Mouse (Mus musculus) hindbrain, postnatal 0 days (tissue): ENCODE results near the gene Kif18b. TPM values are rescaled to one million over a fixed set of nuclear protein-coding genes. Genes with fewer than 3 reads are reported as not detected.

Experiments
- ATAC-seq: fragments of 200-750 bp; cut with Nextera tagmentation; 2 replicates; pipeline ENCODE4 v1.8.0; 2017; ENCODE audit warnings: mild to moderate bottlenecking, moderate TSS enrichment, moderate library complexity
- DNase-seq: peaks from one replicate; pipeline ENCODE4 v3.0.0-alpha.2; 2015; ENCODE audit warnings: low spot score
- H3K27ac ChIP-seq: fragments of 300-500 bp; sonication (generic); 2 replicates; pipeline ENCODE4 v1.5.1; 2014; ENCODE audit warnings: mild to moderate bottlenecking
- H3K27me3 ChIP-seq: fragments of 300-500 bp; sonication (generic); 2 replicates; pipeline ENCODE4 v1.6.1; 2014; ENCODE audit warnings: low read length, mixed read lengths; ENCODE audit not compliant: insufficient read depth
- H3K36me3 ChIP-seq: fragments of 300-500 bp; sonication (generic); 2 replicates; pipeline ENCODE4 v1.6.1; 2014; ENCODE audit warnings: low read length, mixed read lengths; ENCODE audit not compliant: insufficient read depth
- H3K4me1 ChIP-seq: fragments of 300-500 bp; sonication (generic); 2 replicates; pipeline ENCODE4 v1.6.1; 2014; ENCODE audit warnings: antibody characterized with exemption, low read length, mixed read lengths; ENCODE audit not compliant: insufficient read depth
- H3K4me2 ChIP-seq: fragments of 300-500 bp; sonication (generic); 2 replicates; pipeline ENCODE4 v1.6.1; 2014; ENCODE audit warnings: low read depth, mild to moderate bottlenecking, low read length, moderate library complexity, mixed read lengths
- H3K4me3 ChIP-seq: fragments of 300-500 bp; sonication (generic); 2 replicates; pipeline ENCODE4 v1.5.1; 2014; ENCODE audit warnings: low read length
- H3K9ac ChIP-seq: fragments of 300-500 bp; sonication (generic); replicated peaks from 2 replicates; pipeline ENCODE4 v1.6.1; 2014; ENCODE audit warnings: mild to moderate bottlenecking, low read length, moderate library complexity, mixed read lengths
- H3K9me3 ChIP-seq: fragments of 300-500 bp; sonication (generic); 2 replicates; pipeline ENCODE4 v1.6.1; 2016; ENCODE audit warnings: low read length, mixed read lengths
- CTCF ChIP-seq: IDR thresholded peaks from 2 replicates; pipeline ENCODE4 v1.5.1; 2016; ENCODE audit warnings: antibody characterized with exemption, control low read depth, low read depth
- WGBS: fragments of 180-500 bp; shearing (Covaris S2); extraction: QIAGEN DNeasy Blood & Tissue Kit; methylation state at CpG from one replicate; pipeline ENCODE4 v1.1.7; 2014; 5-methylcytosine and 5-hydroxymethylcytosine counted together
- polyA plus RNA-seq: library from polyadenylated mRNA; unstranded; fragments of >200 nt; fragmentation: Nextera tagmentation; extraction: Ambion mirVana; gene quantifications from 2 replicates; pipeline ENCODE4 v1.2.1, GENCODE M21; 2015
- total RNA-seq: library from RNA; depleted of rRNA; stranded (reverse); fragments of >200 nt; gene quantifications from 2 replicates; pipeline ENCODE4 v1.2.3, GENCODE M21; 2014; rRNA removed

Gene Kif18b
- total and polyA plus RNA-seq, 2 experiments from 2014 or later: 2.1 to 11.7 TPM

DNA sequence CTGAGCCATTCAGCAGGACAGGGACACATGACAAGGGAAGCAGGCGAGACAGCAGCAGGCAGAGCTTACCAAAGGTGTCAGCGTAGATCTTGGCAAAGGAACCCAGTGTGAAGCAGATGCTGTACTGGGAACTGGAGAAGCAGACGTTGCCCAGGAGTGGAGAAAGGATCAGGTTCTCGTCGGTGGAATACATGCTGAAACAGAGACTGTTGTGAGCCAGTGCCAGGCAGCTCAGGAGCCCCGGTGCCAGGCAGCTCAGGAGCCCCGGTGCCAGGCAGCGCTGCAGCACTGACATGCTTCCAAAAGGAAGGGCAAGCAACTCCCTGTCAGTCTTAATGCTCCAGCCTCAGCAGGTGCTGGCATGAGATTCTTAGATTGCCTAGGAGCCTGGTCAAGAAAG lies 65.0 kb downstream of the Kif18b start:
- Histone ChIP-seq H3K36me3 (peaks cover 35% of the 10 kb centered on the region), H3K4me2 (no peak overlapping the region), H3K27me3 (no peaks in the 10 kb centered on the region), H3K27ac (no peak overlapping the region), H3K4me3 (no peak overlapping the region), H3K9me3 (no peaks in the 10 kb centered on the region), H3K4me1 (no peaks in the 10 kb centered on the region), H3K9ac (no peak overlapping the region)
- DNase-seq (peak; percentile 57), ATAC-seq (peak; percentile 59; the same call in 1 of the 2 replicates)
- 57% methylated on average over 8 of the region's 8 CpGs for WGBS
- TF ChIP-seq CTCF: no peak

DNA sequence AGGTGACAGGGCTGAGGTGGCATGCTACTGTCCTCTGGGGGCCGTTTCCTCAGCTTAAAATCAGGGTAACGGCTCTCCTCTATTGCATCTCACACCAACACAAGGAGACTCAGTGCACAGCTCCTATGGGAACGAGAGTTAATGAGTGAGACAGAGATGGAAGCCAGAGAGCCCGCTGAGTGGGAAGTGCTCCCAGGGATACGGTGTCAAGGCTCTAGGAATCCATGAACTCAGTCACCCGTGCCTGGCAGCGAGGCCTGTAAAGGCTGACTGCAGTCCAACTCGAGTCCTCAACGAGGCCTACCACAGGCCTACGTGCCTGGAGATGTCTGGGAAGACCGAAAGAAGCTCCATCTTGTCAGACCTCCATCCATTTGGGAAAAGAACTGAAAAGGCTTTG lies 66.0 kb downstream of the Kif18b start:
- no peak overlapping the region for H3K27ac ChIP-seq
- no peak overlapping the region for H3K9ac ChIP-seq
- 57% methylated on average over 11 of the region's 11 CpGs for WGBS
- DNase-seq: peak; percentile 70
- no peaks in the 10 kb centered on the region for H3K27me3 ChIP-seq
- ATAC-seq: peak; percentile 74
- H3K9me3 ChIP-seq: no peaks in the 10 kb centered on the region
- H3K4me2 ChIP-seq: no peak overlapping the region
- H3K36me3 ChIP-seq: peaks cover 42% of the 10 kb centered on the region
- H3K4me1 ChIP-seq: no peaks in the 10 kb centered on the region
- no peak overlapping the region for H3K4me3 ChIP-seq
- no peak for TF ChIP-seq CTCF

DNA sequence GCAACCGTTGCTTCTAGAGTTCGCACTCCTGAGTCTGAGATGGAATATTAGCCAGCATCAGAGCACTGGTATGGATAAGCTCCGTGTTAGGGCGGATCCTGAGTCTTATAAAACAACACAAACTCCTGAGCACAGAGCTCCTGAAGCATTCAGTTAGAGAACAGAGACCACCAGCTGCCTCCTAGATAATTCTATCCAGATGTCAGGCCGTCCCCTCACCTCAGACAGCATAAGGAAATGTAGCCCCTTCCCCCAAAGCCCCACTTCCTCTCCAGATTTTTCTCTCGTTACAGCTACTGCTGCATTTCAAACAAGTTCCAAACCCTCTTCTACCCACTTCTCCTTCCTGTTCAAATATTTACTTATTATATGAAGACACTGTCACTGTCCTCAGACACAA lies 69.0 kb downstream of the Kif18b start:
- DNase-seq: no peak
- Histone ChIP-seq H3K27ac (no peak overlapping the region), H3K4me1 (no peaks in the 10 kb centered on the region), H3K9ac (no peak overlapping the region), H3K27me3 (no peaks in the 10 kb centered on the region), H3K9me3 (no peaks in the 10 kb centered on the region), H3K4me3 (no peak overlapping the region), H3K36me3 (peaks cover 41% of the 10 kb centered on the region), H3K4me2 (no peak overlapping the region)
- ATAC-seq: no peak
- TF ChIP-seq CTCF: no peak
- WGBS: 91% methylated on average over 6 of the region's 6 CpGs

Other genes with a start within 250 kb of the Kif18b start
- gene Ccdc43, start 227.3 kb downstream of the Kif18b start, total RNA-seq: 16.6 and 22.5 TPM in 2 replicates
- gene Ccdc43, start 227.3 kb downstream of the Kif18b start, polyA plus RNA-seq: 28.1 and 30.7 TPM in 2 replicates
- 33.1 and 34.5 TPM in 2 replicates for gene Adam11, start 163.7 kb downstream of the Kif18b start, total RNA-seq
- 17.2 and 17.8 TPM in 2 replicates for gene Adam11, start 163.7 kb downstream of the Kif18b start, polyA plus RNA-seq
- 13.2 and 18.0 TPM in 2 replicates for gene Gjc1, start 105.4 kb downstream of the Kif18b start, total RNA-seq
- 21.3 and 24.1 TPM in 2 replicates for gene Gjc1, start 105.4 kb downstream of the Kif18b start, polyA plus RNA-seq
- gene Higd1b, start 89.3 kb downstream of the Kif18b start, total RNA-seq: 12.4 and 15.8 TPM in 2 replicates
- gene Higd1b, start 89.3 kb downstream of the Kif18b start, polyA plus RNA-seq: 14.5 and 15.0 TPM in 2 replicates
- 63.8 and 70.8 TPM in 2 replicates for gene Eftud2, start 44.1 kb downstream of the Kif18b start, total RNA-seq
- gene Eftud2, start 44.1 kb downstream of the Kif18b start, polyA plus RNA-seq: 104 and 106 TPM in 2 replicates
- gene Ccdc103, start 43.9 kb downstream of the Kif18b start, total RNA-seq: 0.25 and 0.31 TPM in 2 replicates
- 2.2 and 2.4 TPM in 2 replicates for gene Ccdc103, start 43.9 kb downstream of the Kif18b start, polyA plus RNA-seq
- gene Fam187a, start 40.0 kb downstream of the Kif18b start, total RNA-seq: not detected in 2 replicates
- not detected in 2 replicates for gene Fam187a, start 40.0 kb downstream of the Kif18b start, polyA plus RNA-seq
- gene Gfap, start 24.2 kb downstream of the Kif18b start, total RNA-seq: 79.1 and 105 TPM in 2 replicates
- 74.4 and 89.2 TPM in 2 replicates for gene Gfap, start 24.2 kb downstream of the Kif18b start, polyA plus RNA-seq
- 61.0 and 65.6 TPM in 2 replicates for gene C1ql1, start 21.6 kb upstream of the Kif18b start, total RNA-seq
- 16.9 and 18.9 TPM in 2 replicates for gene C1ql1, start 21.6 kb upstream of the Kif18b start, polyA plus RNA-seq
- 61.0 and 71.5 TPM in 2 replicates for gene Nmt1, start 103.1 kb upstream of the Kif18b start, total RNA-seq
- 39.8 and 45.3 TPM in 2 replicates for gene Nmt1, start 103.1 kb upstream of the Kif18b start, polyA plus RNA-seq
- gene Dcakd, start 103.2 kb upstream of the Kif18b start, total RNA-seq: 176 and 187 TPM in 2 replicates
- gene Dcakd, start 103.2 kb upstream of the Kif18b start, polyA plus RNA-seq: 138 and 149 TPM in 2 replicates
- 9.4 and 13.8 TPM in 2 replicates for gene Plcd3, start 176.5 kb upstream of the Kif18b start, total RNA-seq
- gene Plcd3, start 176.5 kb upstream of the Kif18b start, polyA plus RNA-seq: 3.9 and 4.8 TPM in 2 replicates
- gene Acbd4, start 176.6 kb upstream of the Kif18b start, total RNA-seq: 13.2 and 19.0 TPM in 2 replicates
- 18.5 and 20.8 TPM in 2 replicates for gene Acbd4, start 176.6 kb upstream of the Kif18b start, polyA plus RNA-seq
- 15.1 and 15.8 TPM in 2 replicates for gene Hexim1, start 191.1 kb upstream of the Kif18b start, total RNA-seq
- gene Hexim1, start 191.1 kb upstream of the Kif18b start, polyA plus RNA-seq: 4.4 and 5.1 TPM in 2 replicates
- gene Hexim2, start 207.3 kb upstream of the Kif18b start, total RNA-seq: 28.9 and 40.4 TPM in 2 replicates
- gene Hexim2, start 207.3 kb upstream of the Kif18b start, polyA plus RNA-seq: 30.2 and 30.7 TPM in 2 replicates
- 12.8 and 15.5 TPM in 2 replicates for gene Fmnl1, start 246.0 kb upstream of the Kif18b start, total RNA-seq
- 6.4 and 6.9 TPM in 2 replicates for gene Fmnl1, start 246.0 kb upstream of the Kif18b start, polyA plus RNA-seq